Mouse (Mus musculus) right cerebral cortex, adult 2 months (tissue): Measurements from ENCODE around the gene Fyco1.
"Not testable (repeated sequence)": the region's sequence is repeated elsewhere in the genome, so short reads cannot be mapped to it uniquely, and the experiment has no call there.

Source experiments
- DNase-seq, 2 experiments: peaks; one replicate each; pipeline ENCODE4 v3.0.0; 2021 to 2022; ENCODE audit warnings: low spot score in 2 of 2

Gene Fyco1

DNA sequence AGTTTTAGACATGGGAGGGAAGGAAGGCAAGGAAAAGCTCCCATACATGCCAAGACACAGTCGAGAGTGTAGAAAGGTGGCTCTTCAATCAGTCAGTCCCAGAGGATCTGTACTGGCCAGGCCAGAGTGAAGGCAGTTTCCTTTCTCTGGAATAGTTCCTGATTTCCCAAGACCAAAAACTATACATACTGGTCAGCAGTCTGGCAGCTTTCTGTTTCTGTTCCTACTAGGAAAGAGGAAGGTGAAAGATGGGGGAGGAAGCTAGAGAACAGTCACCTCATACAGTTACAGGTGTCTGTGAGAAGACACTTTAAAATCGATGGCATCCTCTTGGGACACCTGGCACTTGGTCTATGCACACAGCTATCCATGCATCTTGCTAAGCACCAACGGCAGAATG, 36.3 kb downstream of the Fyco1 start:
- DNase-seq = no peak

DNA sequence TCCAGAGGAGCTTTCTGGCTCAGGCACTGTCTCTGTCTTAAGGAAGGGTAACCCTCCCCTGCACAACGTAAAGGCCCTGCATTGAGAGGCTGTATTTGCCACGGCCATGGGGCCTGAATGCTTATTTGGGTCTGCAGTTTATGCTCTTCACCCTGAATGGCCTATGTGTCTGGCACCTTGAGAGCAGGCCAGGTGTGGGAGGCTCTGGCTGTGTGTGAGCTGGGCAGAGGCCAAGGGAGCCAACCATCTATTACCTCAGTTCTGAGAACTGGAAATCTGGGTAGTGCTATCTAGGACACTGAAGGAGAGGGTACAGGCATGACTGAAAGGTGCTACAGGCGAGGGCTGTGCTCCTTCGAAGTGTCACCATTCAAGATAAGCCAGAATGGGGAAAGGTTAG, 36.9 kb downstream of the Fyco1 start:
- no peak for DNase-seq

DNA sequence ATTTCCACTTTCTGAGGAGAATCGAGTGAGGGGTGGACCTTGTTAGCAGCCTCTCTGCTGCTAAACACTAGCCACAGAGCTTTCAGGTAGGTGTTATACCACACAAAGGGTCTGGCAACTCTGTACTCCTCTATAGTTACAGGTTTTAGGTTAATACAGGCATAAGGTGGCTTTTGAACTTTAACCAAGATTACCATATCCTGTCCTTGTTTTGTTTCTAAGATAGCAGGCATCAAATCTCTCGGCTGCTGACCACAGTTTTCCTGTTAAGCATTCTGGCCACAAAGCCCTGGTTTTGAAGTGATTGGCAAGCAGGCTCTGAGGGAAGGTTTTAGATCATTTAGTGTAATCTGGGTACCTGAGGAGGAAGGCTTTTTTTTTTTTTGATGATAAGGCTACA, 37.4 kb downstream of the Fyco1 start:
- no peak for DNase-seq

DNA sequence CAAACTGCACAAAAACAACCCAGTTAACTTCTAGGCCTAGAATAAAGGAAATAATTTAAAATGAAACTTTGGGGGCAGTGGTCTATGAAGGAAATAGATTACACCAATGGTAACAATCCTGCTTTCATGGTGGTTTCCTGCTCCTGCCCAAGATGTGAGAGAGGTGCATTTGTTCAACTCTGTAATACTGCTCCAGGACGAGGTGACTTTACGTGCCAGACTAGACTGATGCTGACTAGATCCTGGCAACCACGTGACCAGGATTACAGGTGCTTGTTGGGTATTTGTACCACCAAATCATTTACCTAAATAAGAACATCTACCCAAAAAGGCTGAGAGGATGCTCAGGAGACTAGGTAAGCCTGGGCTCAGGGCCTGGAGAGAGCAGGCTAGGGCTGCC, 39.9 kb downstream of the Fyco1 start:
- no peak for DNase-seq

DNA sequence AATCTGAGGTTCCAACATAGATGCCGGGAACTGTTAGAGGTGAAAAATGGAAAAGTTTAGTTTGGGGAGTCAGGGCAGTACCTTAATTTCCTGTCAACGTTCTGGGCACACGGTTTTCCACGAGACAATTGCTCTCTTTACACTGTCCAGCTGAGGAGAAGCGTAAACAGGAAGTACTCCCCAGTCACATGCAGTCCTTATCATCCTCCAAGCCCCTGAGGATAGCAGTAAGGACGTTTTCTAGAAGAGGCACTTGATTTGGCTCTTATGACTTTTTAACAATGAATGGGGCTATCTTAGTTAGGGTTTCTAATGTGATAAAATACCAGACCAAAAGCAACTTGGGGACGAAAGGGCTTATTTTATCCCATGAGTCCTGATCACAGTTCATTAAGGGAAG, 43.1 kb downstream of the Fyco1 start:
- DNase-seq = no peak

DNA sequence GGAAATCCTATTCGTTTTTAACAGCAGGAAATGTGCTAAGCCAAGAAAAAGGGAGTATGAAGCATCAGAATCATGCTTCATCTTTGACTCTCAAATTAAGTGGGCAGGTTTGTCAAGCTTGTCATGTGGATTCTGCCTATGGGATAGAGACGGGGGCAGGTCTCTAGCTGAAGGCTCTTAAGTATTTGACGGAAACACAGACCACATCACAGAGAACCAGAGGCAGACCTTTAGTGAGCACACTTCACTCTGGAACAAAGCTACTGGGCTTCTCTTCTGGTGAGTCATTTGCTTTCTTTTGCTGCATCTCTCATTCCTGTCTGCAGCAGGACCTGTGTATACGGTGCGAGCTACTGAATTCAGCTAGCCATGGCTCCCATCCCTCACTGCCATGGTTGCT, 45.4 kb downstream of the Fyco1 start, which contains the start of gene Cxcr6:
Gene Cxcr6 (plus strand): TSS at position 209 of the 400 bp plus-strand sequence.
- no peak for DNase-seq

DNA sequence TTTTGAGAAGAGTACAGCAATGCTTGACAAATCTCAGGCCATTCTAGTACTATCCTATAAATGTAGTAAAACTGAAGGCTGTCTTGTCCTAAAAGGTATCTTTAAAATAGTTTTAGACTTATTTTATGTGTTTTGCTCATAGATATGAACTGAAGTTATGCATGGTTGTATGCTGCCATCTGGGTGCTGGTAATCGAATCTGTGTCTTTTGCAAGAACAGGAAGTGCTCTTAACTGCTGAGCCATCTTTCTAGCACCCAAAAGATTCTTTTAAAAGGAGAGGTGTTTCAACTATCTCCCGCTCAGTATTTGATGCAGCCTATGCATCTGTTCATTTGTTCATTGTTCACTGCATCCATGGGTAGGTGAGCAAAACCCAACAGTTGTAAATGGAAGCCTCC, 46.5 kb downstream of the Fyco1 start:
- no peak for DNase-seq

DNA sequence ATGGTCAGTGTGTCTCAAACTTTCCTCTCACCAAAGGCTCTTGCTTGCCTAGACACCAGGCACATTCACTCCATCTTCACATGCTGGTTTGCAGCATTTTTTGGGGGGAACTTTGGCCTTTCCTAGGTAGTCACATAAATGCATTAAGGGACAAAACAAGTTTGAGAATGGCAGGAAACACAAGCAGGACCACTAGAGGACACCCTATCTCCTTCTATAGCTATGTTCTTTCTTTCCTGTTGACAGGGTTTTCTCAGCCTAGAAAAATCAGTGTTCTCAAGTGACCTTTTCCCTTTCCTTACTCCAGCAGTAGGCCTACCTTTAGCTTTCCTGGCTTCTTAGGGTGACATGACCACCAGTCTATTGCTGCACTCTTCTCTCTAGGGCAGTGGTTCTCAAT, 48.8 kb downstream of the Fyco1 start:
- no peak for DNase-seq

DNA sequence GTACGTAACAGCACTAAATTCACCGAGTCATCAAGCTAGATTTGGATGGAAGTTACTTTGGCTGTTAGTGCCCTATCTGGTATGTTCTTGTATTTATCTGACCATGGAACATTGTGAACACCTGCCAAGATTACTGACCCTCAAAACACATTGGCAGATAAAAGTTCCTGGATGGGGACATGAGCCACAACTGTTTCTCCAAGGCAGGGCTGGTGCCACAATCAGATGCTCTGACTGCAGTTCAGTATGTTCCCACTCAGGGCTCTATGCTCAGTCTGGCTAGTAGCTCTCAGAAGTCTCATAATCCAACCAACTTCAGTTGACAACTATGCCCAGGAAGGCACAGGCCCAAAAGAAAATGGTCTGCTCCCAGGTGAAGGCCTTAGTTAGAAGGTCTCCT, 49.3 kb downstream of the Fyco1 start:
- no peak for DNase-seq

DNA sequence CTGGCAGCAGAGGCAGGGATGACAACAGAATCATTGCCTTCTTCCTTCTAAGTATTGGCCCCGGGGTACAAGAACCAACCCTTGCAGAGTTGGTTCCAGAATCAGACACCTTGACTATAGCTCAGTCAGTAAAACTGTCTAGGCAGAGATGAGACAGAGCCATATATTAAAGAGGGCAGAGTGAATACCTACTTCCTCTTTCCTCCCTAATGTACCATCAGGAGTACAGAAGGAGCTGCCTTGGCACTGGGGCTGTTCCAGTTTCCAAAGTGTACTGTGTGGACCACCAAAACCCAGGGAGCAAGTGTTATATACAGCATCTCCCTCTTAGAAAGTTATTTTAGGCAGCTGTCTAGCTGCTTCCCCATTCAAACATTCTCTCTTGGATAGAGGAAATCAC, 50.2 kb downstream of the Fyco1 start:
- no peak for DNase-seq

DNA sequence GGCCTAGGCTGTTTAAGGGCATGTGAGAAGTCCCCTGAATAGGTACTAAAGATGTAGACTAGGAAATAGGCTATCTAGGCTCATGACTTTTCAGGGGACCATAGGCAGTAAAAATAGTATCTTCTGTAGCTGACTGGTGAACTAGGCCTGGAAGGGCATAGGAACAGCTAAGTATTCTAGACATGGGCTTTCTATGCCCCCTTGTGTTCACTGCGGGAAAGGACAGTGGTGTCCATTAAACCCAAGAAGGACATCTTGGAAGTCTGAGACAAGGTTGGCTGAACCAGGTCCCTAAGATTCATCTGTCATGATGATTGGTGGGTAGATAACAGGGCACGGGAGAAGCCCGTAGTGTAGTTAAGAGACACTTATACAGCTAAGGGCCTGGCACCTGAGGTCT, 55.5 kb downstream of the Fyco1 start:
- peak; percentile 60 to 62 for DNase-seq

DNA sequence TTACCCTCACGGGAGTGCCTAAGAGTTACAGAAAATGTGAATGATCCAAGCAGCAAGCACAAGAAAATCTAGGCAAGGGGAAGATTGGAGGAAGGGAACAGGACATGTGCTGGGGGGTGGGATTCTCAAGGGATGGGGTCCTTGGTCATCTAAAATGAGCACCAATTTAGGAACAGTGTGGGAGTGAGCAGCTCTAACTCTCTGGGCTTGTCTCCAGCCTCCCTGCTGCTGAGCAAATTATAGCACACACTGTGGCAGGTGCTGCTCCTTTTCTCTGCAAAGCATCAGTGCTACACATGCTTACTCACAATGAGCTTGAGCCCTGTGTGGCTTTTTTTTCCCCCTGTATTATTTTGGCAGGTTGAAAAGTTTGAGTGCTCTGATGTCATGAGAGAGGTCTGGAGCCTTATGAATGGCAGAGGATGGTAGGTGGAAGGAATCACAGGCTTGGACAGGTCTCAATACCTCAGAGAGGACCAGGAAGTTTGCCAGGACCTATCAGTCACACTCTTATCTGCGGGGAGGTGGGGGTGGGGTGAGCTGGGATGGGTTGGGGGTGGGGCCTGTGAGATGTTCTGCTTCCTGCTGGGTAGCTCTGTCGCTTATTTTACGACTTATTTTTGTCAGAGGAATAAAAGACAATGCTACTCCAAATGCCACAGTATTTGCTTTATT, 62.7 kb downstream of the Fyco1 start:
- DNase-seq = peak; percentile 4 to 16

DNA sequence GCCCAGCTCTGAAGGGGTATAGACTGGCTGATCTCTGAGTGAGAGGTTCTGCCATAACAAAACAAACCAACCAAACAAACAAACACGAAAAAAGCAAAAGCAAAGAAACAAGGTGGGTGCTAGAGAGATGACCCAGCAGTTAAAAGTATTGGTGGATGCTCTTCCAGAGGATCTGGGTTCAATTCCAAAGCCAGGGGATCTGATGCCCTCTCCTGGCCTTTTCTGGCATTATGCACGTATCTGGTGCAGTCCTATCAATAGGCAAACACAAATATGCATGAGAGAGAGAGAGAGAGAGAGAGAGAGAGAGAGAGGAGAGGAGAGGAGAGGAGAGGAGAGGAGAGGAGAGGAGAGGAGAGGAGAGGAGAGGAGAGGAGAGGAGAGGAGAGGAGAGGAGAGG, 78.4 kb downstream of the Fyco1 start:
- DNase-seq = not testable (repeated sequence)

DNA sequence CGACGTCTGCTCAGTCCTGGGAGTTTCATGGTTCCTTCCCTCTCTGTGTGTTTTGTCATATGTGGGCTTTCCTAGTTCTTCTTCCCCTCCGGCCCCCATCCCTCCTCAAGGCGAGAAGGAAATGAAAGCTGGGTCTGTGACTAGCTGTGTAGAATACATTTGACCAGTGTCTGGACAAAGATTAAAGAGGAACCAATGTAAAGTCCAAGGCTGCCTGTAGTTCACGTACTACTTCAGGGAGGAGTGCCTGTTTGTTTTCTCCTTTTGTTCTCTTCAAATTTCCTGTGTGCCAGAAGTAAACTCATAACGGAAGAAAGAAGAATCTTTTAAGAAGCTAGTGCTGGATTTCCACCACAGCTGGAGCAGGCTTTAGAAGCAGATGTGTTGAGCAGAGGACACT, 82.2 kb downstream of the Fyco1 start:
- DNase-seq = no peak

DNA sequence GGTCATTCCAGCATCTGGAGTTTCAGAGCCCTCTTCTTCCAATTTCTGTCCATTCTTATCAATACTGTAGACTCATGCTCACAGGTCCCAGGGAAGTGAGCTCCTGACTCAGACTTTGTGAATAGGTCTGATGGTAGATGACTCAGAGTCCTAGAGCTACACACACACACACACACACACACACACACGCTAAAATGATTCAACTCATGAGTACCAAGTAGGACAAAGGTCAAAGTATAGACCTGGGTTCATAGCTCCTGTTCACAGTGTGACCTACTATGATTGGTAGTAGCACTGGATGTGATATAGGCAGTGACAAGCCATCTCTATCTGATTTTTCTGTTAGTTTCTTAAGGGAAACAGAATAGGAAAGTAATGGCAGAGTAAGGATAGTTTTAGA, 83.3 kb downstream of the Fyco1 start:
- no peak for DNase-seq

DNA sequence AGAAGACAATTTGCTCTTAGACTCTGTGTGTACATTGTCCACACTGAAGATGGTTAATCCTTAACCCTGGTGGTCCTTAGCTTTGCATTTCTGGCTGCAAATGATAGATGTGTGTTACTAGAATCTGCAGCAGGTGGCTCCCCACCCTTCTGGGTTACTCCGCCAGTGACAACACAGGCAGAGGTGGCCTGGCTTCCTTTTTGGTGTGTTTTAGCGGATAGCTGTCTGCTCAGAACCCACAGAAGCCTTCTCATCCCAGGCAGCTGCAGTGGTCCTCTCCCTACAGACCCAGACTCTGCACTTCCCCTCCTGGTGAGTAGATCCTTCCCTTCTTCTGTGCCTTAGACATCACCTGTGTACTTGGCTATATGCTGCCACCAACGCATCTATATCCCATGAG, 84.7 kb downstream of the Fyco1 start:
- DNase-seq = no peak

DNA sequence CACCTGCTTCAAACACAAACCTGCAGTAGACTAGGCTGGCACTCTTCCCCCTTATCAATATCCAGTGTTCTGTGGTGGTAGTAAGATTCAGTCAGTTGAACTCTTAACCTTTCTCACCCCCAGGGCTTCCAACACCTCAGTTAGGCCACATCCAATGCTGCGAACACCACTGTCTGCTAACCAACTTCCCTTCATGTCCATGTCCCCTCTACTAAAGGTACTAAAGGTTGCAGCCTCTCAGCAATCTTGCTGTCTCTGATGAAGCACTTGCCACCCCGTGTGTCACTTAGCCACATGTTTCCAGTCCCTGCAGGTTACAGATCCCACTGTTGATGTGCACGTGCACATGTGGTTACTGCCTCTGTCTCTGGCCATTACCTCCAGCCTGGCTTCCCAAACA, 87.9 kb downstream of the Fyco1 start:
- no peak for DNase-seq

DNA sequence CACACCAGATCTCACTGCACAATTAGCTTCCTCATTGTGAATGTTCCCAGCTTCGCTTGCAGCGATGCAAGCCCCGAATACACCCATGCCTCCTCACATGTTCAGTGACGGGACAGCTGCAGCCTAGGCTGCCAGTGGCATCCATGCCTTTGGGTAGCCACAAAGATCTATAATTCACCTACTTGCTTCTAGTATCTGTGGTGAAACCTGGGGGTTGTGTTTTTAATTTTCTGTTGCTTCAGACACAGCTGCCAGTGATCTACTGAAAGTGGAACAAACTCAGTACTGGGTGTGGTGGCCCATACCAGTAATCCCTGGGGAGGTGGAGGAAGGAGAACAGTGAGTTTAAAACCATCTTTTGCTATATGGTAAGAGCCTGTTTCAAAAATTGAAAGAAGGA, 88.8 kb downstream of the Fyco1 start:
- DNase-seq = no peak

DNA sequence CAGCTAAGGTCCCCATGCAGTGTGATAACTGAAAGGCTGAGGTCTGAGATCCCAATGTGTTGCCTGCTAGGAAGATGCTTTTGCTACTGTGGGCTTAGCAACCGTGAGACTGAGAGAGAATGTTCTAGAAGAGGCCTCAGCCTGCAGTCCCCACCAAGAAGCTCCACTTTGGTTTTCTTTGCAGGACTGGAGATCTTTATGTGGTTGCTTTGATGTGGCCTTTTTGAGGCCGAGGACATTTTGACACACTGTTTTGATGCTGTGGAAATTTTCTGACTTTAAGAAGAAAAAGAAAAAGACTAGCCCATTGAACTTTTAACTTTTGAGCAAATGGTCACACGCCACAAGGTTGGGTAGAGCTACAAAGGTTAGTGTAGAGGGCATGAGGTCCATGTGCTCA, 90.9 kb downstream of the Fyco1 start:
- DNase-seq = no peak

DNA sequence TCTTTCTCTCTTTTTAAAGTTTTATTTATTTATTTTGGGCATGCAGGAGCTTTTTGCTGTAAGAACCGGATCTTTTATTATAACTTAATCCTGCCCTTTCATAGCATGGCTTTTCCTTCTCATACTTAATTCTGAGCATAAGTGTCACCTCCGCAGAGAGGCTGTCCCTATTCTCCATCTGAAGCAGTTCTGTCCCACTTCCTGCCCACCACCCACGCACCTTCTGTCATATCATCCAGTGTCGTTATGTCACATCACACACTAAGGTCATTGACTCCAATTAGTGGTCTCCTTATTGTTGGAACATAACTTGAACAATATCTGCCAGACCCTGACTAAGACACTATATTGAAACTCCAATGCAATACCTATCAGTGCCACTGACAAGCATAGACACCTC, 93.1 kb downstream of the Fyco1 start:
- no peak for DNase-seq

DNA sequence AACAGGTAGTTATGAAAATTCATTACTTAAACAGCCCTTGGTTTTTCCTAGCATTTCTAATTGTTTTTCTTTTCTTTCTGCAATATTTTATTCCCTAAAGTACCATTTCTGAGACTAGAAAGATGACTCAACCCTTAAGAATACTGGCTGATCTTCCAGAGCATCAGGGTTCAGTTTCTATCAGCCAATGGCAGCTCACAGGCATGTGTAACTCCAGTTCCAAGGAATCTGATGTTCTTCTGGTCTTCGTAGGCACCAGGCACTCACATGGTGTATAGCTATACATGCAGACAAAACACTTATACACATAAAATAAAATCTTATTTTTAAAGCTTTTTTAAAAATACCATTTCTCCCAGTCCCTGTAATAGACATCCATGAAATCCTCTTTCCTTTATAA, 93.5 kb downstream of the Fyco1 start:
- DNase-seq = no peak

DNA sequence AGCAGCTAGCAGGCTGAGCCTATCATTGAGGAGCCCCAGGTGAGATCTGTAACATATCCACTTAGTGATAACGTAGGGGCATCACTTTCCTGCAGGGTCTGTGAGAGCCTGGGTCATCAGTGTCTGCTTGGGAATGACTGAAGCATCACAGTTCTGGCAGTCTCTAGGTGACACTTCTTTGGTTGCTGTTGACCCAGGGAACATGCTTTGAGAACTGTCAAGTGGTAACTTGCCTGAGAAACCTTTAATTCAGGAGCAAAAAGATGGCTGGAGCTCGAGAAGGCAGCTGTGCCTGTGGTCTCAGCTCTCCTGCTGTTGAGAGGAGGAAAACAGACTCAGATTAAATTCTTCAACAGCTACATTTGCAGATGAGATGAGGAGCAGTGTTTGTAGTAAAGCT, 94.4 kb downstream of the Fyco1 start:
- no peak for DNase-seq

DNA sequence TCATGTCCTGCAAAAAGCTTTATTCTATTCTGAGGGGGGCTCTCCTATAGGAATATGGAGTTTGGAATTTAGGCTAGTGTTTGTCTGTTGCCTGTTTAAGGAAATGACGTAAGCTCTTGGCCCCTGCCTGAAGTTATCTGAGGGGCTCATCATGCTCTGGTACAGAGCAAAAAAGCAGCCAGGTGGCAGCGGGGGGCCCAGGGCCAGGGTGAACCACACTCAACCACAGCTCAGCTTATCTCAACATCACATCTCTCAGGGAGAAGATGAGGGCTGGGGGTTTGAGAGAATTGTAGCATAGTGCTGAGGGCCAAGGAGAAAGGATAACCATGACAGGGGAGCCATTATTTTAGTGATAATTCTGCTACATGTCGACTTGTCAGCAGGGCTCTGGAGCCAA, 94.9 kb downstream of the Fyco1 start:
- DNase-seq = no peak

DNA sequence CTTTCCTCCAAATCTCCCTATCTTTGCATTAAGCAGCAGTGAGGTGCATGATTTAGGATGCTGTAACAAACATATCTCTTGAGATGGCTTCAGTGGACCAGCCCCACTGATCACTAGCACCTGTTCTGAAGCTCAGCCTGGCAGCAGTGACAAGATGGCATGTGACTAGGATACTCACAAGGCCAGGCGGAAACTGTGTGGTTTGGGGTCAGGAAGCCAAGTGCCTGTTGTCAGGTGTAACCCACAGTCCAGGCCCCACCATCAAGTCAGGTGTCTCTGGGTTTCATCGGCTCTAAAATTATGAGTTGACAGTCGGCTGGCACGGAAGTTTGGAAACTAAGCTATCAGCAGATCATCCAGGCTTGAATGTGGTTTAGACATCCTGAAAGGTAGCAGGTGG, 97.4 kb downstream of the Fyco1 start:
- no peak for DNase-seq
